Mouse (Mus musculus): ENCODE data around the gene Plk2.

DNA sequence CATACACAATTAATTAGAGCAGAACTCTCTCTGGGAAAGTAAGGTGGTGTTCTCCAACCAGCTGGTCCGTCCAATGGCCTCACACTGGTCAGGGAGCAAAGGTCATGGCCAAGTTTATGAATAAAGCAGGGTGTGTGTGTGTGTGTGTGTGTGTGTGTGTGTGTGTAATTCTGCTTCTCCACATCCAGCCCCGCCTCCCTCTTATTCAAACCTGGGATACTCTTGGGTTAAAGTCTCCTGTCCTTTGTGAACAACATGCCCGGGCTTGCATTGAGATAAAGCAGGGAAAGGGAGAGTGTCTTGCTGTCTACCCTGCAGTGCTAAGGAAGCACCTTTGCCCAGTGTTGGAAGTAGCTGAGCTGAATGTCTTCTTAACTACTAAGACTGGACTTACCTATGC lies 2.2 kb upstream of the Plk2 start:
- TF ChIP-seq POLR2A (IDR thresholded peaks at IDR 0.05; ENCODE audit: low read depth, low read length) (0 out of 2 replicates have a peak, but pooled peaks have one; percentile 8), CTCF (IDR thresholded peaks at IDR 0.05; ENCODE audit: borderline replicate concordance, insufficient read depth, low read length) (no peak)

All from embryonic fibroblast, embryonic 13.5 days (primary cell).